Mouse (Mus musculus): ENCODE data around the gene Smarcc1.

The Smarcc1 gene

DNA sequence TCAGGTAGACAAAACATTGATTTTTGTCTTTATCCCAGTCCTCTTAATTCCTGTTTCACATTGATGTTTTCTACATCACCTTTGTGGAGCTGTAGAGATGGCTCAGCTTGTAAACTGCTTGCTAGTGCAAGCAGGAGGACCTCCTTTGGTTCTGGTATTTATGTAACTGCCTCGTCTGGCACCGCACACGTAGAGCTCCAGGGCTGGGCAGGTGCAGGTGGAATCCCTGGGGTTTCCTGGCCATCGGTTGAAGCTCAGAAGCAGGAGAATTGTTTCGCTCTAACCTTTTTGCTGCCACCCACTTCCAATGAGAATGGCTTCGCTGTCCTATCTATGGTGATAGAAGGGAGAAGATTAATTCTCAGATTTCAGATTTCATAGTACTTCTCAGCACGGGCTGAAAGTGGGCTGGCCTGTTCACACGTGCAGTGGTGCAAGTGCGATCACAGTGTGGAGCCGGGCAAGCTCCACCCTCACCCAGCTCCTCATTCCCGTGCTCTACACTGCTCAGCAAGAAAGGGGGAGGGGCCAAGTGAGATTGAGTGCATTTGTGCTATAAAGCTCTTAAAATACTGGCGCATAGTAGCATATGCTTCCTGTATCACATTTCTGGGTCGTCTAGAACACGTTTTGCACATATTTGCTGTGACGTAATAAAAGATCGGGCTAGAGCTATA is 113.0 kb downstream of the Smarcc1 start:
- DNase-seq (ENCODE audit: low spot score in 2 of 2) = peak in 1 of 2 experiments; percentile 37

DNA sequence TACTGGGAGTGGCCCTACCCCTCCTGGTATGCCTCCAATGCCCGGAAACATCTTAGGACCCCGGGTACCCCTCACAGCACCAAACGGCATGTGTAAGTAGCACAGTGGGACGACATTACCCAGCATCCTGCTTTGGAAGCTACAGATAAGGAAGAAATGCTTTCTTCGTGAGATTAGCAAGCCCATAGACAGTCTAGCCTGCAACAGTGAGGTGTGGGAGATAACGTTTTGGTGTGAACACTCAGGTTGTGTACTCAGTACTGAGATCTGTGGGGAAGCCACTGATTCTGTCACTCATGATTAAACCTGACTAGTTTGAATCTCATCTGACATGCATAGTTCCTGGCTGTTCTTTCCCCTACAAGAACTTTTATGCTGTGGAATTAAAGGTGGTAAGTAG is 117.5 kb downstream of the Smarcc1 start:
- no peak for DNase-seq (ENCODE audit: low spot score in 2 of 2)

DNA sequence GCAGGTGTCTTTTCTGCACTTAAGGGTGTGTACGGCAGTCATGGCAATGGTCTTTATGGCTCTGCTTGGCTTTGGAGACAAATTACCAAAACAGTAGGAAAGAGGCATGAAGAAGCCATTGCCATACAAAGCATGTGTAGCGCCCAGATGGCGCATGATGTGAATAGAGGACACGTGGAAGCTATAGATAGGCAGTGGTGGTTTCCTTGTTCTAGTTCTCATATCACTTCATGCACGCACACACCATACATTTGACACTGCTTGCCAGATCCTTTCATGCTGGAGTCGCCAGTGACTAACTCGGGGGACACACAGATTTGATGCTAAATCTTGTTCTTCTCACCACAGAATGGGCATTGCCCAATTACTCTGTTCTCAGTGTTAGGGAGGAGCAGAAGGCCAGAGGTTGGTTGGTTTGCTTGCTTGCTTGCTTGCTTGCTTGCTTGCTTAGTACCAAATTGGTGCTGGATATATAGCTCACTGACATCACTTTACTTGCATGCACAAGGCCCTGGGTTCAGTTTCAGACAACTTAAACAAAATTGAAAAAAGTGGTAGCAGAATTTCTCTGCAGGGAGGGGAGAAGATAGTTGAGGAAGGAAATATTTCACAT is 125.8 kb downstream of the Smarcc1 start, which contains the start of gene Cspg5:
Gene Cspg5 (plus strand): TSS at position 563 of the 613 bp plus-strand sequence.
- DNase-seq (ENCODE audit: low spot score in 2 of 2) = no peak

DNA sequence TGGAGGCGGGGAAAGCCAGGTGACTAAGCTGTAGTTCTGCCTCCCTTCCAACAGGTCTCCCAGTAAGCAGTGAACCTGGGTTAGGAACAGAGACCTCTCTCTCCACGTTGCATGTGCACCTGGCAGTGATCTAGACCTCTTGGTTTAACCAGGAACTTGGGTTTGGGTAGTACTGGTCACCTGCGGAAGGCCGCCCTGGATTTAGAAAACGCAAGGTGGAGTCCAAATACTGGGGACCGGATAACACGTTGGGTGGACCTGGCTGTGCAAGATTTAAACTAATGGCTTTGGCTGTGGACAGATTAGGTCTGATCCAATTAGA is 127.0 kb downstream of the Smarcc1 start:
- no peak for DNase-seq (ENCODE audit: low spot score in 2 of 2)

DNA sequence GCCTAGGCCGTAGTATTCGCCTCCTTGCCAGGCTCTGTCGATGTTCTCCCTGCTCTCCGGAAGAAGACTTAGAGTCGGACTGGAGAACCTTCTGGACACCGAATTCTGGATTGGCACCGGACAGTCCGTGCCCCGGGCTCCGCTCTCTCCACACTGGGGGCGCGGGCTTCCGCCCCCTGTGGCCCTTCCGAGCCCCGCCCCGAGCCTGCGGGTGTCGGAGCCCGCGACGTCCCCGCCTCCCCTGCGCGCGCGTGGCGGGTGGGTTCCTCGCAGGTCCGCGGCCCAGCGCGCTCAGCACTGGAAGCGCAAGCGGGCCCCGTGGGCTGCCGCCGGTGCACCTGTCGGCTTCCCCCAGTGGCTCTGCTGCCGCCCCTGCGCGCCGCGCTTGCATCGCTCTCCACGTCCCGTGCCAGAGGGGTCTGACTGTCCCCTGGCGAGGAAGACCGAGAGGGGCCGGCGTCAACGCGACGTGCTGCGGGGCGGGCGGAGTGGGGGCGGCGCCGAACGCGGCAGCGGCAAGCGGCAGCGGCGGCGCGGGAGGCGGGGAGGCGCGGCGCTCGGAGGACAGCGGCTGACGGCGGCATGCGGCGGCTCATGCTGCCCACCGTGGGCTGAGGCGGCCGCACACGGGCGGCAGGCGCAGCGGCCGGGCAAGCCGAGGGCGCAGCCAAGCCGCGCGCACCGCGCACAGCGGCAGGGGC is 127.5 kb downstream of the Smarcc1 start:
- DNase-seq (ENCODE audit: low spot score in 2 of 2) = peak in 1 of 2 experiments; percentile 72

DNA sequence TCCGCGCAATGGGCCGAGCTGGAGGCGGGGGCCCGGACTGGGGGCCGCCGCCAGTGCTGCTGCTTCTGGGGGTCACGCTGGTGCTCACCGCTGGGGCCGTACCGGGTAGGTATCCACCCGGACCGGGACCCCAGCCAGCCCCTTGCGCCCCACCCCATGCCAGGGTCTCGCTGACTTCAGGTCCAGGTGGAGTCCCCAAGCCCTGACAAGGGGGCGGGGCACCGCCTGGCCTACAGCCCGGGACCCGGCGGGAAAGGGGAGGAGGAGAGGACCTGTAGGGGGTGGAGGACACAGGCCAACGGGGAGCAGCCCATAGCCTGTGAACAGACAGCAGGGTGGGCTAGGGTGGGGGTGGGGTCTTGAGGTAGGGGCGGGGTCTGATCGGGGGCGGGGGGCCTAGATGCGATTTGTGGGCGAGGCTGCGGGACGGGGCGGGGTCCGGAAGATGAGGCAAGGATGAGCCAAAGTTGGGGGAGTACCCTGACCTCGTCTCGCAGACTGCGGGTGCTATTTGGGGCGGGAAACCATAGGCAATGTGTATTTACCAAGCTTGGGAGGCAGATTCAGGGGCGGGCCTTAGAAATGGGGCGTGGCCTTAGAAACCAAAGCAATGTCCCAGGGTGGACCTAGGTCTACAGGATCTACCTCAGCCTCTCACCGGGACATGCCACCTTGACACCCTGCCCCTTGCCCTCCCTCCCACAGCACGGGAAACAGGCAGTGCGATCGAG is 128.2 kb downstream of the Smarcc1 start:
- peak in 1 of 2 experiments; percentile 73 for DNase-seq (ENCODE audit: low spot score in 2 of 2)

DNA sequence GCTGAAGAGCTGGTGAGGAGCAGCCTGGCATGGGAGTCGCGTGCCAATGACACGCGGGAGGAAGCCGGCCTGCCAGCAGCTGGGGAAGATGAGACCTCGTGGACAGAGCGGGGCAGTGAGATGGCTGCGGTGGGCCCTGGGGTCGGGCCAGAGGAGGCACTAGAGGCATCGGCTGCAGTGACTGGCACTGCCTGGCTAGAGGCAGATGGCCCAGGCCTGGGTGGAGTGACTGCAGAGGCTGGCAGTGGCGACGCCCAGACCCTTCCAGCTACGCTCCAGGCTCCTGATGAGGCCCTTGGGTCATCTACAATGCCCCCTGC is 128.8 kb downstream of the Smarcc1 start:
- DNase-seq (ENCODE audit: low spot score in 2 of 2) = no peak

DNA sequence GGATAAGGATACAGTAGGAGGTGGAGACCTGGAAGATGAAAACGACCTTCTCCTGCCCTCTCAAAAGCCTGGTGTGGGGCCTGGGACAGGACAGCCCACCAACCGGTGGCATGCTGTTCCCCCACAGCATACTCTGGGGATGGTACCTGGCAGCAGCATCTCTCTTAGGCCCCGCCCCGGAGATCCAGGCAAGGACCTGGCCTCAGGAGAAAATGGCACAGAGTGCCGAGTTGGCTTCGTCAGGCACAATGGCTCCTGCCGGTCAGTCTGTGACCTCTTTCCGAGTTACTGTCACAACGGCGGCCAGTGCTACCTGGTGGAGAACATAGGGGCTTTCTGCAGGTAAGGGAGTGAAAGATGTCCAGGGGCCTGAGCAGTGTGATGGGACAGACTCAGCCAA is 129.5 kb downstream of the Smarcc1 start:
- DNase-seq (ENCODE audit: low spot score in 2 of 2) = no peak

DNA sequence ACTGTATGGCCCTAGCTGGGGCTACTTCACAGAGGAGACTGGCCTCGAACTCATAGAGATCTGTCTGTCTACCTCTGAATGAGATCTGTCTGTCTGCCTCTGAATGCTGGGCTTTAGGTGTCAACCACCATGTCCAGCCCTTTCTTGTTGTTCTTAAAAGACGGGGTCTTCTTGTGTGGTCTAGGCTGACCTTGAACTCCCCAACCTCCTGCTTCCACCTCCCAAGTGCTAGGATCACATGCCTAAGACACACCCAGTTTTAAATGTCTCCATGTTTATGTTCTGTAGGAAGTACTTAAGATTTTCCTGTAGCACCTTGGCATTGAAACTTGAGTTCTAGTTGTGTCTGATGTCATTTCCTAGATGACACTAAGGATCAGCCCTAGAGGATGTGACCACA is 131.4 kb downstream of the Smarcc1 start:
- no peak for DNase-seq (ENCODE audit: low spot score in 2 of 2)

DNA sequence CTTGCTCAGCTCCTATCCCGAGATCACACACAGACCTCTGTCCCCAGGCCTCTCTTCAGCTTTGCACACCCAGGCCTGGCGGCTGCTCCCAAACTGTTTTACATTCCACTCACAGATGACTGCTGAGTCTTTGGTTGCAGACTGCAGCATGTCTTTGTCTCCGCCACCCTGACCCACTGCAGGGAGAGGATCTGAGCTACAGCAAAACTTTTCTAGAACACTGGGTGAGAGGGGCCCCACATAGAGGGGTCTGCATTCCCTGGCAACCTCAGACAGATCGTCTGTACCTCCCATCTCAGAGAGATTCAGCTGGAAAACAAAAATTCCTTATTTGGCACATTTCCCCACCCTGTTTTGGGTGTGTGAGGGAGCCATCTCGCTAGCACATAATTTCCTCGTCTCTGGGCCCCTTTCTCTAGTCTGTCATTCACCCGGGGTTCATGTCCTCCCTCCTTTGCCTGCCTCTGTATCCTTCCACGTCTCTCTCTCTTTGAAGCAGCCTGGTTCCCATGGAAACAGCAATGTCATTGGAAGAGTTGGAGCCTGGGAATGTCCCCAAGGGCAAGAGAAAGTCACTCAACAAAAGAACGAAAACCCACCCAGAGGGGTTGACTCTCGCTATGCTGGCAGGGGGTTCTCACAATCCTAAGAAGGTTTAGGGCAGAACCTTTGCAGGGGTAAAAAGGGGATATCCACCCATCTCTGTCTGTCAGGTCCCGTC is 132.5 kb downstream of the Smarcc1 start:
- DNase-seq (ENCODE audit: low spot score in 2 of 2) = peak in 1 of 2 experiments; percentile 62

DNA sequence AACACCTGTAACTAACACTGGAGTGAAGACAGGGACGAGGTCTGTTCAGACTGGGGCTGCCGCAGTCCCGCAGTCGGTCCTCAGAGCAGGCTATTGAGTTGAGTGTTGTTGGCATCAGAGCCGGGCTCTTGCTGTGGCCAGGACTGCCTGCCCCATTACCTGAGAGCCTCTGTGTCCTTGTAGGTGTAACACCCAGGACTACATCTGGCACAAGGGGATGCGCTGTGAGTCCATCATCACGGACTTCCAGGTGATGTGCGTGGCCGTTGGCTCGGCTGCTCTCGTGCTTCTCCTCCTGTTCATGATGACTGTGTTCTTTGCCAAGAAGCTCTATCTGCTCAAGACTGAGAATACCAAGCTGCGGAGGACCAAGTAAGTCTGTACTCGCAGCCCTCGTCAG is 133.3 kb downstream of the Smarcc1 start:
- peak in 1 of 2 experiments; percentile 41 for DNase-seq (ENCODE audit: low spot score in 2 of 2)

DNA sequence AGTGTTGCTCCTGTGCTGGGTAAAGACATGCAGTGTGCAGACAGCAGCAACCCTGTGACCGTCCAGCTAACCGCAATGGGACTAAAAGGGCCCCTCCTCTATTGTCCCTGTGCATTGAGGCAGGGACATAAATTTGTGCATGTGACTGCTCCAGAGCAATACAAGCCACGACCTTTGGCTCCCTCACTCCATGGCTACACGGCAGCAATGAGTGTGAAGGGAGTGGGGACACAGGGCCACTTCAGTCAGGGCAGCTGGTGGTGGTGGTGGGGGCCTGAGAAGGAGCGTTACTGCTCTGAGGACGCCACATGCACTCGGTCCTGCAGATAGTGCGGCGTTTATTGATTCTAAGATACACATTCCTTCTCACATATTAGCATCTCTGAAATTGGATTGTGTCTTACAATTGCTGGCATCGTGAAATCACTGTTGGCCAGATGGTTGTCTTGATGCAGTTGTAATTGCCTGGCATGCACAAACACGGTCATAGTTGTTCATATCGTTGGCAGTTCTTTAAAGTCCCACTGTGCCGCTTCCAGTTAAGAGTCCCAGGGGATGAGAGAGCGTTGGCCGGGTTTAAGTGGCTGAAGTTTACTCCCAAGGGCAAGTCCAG is 138.0 kb downstream of the Smarcc1 start:
- DNase-seq (ENCODE audit: low spot score in 2 of 2) = no peak

DNA sequence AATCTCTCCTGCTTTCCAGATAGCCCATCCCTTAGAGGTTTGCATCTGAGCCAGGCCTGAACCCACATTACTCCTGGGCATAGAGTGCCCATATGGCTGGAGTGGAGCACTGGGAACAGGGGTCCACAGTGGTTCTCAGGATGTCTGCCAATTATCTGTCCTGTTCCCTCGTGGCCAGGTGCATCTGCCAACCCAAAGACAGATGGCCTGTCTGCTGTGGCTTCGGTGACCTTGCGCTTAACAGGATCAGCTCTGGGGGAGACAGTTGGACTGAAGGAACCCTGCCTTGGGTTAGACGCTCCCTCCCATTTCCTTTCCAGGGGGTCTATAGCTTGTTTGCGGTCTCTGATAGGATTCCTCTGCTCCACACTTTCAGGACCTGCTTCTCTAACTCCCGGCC is 141.1 kb downstream of the Smarcc1 start:
- DNase-seq (ENCODE audit: low spot score in 2 of 2) = no peak

DNA sequence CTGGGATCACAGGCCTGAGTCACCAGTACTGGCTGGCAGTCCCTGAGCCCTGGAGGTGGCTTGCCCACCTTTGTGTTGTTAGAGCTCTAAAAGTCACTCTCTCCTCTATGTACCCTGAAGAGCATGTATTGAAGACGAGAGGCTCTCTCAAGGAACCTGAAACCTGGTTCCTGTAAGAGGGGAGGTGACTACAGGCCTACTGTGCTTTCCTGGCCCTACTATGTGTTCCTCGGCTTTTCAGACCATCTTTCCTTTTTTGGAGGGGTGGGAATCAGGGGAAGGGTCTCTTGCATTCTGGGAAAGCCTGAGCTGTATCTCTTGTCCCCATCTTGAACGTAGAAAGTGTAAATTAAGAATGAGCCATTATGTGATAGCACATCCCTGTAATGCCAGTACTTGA is 141.6 kb downstream of the Smarcc1 start:
- no peak for DNase-seq (ENCODE audit: low spot score in 2 of 2)

DNA sequence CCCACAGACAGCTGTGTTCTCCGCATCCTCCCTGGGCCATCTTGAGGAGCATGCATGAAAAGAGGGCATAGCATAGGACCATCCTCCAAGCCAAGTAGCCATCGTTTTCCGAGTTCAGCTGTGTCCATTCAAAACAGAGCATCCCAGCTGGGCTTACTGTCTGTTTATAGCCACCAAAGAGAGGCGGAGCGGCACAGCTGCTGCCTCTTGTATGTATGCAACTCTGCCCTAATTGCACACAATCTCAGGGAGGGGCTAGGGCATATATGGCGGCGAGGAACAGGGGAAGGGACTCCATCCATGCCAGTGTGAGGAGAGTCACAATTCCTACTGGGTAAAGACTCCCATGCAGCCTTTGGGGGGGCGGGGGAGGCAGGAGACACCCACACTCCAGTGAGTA is 145.7 kb downstream of the Smarcc1 start:
- DNase-seq (ENCODE audit: low spot score in 2 of 2) = no peak

DNA sequence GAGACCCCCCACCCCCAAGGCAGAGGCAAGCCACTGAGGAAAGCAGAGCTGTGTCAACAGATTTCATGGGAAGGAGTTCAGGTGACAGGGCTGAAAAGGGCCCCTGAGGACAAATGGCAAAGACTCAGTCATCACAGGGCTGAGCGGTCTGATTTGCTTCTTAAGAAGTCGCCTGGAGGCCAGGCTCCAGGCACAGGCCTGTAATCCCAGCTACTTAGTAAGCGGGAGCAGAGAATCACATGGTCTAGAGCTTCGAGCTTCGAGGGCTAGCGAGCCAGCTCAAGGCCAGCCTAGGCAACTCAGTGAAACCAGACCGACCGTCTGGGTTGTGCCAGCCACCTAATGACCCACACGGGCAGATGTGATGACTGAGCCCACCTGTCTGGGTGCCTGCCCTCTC is 147.5 kb downstream of the Smarcc1 start:
- no peak for DNase-seq (ENCODE audit: low spot score in 2 of 2)

DNA sequence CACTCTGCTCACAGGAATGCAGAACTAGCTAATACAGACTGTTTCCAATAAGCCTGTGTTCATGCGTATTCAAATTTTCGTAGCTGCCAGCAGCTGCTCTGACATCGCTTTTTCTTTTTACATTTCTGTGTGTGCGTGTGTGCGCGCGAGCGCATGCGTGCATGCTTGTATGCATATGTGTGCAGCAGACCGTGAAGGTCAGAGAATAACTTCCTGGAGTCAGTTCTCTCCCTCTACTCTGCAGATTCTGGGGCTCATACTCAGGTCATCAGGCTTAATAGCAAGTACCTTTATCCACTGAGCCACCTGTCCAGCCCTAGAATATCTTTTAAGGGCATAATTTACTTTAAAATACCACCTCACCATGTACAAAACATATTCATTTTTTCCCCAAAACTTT is 150.9 kb downstream of the Smarcc1 start:
- DNase-seq (ENCODE audit: low spot score in 2 of 2) = no peak

DNA sequence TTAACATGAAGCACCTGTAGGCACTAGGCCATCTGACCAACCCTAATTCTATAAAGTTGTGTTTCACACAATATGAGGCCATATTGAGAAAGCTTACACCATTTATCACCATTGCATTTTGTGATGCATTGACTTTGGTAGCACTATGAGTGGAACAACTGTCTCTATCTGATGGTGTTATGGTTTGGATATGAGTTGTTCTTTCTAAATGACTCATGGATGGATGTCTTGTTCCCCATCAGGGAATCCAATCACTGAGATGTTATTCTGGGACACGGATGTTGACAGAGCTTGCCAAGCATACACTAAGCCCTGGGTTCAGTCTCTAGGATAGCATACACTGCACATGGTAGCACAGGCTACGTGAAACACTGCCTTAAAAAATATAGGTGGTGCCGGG is 154.8 kb downstream of the Smarcc1 start:
- DNase-seq (ENCODE audit: low spot score in 2 of 2) = no peak

DNA sequence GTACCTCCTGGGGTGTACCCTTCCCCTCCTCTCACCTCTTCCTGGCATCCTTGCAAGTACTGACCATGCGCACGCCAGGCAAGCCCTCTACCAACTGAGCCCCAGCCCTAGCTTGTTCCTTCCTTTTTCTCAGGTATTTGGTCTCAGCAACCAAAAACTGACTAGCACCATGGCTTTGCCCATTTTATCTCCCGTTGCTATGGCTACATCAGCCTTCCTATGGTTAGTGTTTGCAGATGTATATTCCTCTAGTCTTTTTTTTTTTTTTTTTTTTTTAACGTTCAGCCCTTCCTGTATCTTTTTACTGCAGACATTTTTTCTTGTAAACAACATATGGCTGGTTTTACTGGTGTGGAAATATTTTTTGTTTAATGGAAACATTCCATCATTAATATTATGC is 156.0 kb downstream of the Smarcc1 start:
- DNase-seq (ENCODE audit: low spot score in 2 of 2) = no peak

DNA sequence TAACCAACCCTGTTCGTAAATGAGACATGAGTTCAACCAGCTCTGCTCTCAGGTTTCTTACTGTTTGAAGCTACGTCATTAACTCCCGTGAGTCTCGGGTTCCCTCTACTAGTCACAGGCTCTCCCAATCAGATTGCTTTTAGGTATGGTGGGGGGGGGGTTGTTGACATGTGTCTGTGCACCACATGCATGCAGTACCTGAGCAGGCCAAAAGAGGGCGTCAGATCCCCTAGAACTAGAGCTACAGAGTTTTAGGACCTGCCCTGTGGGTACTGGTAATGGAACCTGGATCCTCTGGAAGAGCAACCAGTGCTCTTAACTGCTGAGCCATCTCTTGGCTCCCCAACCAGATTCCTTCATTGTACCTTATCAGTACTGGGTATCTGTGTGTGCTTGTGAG is 158.4 kb downstream of the Smarcc1 start:
- DNase-seq (ENCODE audit: low spot score in 2 of 2) = no peak

DNA sequence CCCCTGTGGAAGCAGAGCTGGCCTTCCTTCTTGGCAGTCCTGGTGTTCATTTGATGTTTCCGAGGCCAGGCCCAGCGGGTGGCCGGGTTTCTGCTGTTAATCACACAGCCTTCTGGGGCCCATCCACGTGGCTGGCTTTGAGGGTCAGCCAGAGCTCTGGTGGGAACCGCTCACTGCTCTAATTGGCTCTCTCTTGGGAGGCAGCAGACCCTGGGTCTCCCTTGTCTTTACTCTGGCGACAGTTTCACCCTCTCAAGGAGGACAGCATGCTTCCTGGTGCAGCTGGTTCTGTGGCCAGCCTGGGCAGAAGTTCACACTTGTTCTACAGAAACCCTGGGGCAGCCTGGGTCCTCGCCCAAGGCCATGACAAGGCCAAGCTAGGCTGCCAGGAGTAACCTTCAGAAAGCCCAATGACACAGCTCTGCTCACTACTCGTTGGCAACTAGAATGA is 159.9 kb downstream of the Smarcc1 start:
- peak; percentile 63 to 71 for DNase-seq (ENCODE audit: low spot score in 2 of 2)
